Mouse (Mus musculus): ENCODE measurements at regions not wholly inside any gene's neighbourhood (a gene's known extent, or its start where the extent isn't known, plus 50 kb on each side); places are given as distances from the start of the nearest gene placed in this dataset.
A peak's percentile ranks its signal among the peaks of the same experiment; 100 is the strongest.

DNA sequence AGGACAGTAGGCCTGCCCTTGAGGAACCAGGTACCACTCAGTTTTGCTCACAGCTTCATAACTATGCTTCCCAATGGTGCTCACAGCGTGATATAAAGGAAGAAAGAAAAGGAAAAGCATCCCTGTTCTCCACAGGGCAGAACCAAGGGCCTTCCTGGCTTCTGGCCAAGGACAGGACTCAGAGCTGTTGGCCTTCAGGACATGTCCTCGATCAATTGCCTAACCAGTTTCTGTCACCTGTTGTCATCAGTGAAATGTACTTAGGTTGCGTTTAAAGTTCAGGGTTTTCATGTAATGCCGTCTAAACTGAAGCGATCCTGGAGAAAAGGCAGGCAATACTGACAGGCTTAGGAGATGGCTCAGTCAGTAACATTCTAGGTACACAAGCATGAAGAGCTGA is 232.9 kb downstream of the Csl start:
- peak; percentile 80 to 91 for DNase-seq (ENCODE audit: inconsistent age in 2 of 2, low spot score in 1 of 2)

DNA sequence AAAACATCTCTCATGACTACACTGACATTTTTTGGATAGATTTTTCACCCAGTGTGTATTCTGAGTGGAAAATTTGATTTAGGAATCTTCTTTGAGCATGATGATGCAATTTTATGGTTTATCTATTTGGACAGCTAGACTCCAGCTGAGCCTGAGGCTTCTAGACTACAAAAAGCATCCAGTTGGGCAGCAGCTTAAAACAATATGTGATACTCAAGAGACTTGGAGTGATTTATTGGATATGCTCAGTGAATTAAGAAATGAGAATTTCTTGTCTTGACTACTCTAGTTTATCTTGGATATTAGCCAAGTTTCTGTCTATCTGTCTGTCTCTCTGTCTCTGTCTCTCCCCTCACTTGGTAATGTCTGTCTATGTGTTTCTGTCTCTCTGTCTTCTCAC is 228.4 kb downstream of the Csl start:
- no peak for DNase-seq (ENCODE audit: inconsistent age in 2 of 2, low spot score in 1 of 2)

DNA sequence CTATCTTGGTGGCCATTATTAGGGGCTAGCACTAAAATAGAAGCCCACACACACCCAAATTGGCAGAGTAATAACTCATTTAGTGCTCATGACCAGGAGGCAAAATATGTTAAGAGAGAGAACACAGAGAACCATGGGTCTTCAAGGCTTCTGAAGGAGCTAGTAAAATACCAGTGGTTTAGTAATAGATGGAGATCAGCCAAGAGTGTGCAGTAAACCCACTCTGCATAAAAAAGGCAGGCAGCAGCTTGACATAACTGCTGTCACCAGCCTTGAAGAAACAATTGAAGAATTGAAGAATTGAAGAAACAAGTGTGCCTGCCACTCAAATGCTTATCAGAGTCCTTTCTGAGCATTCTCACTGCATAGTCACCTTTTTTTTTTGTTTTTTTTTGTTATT is 227.9 kb downstream of the Csl start:
- DNase-seq (ENCODE audit: inconsistent age in 2 of 2, low spot score in 1 of 2) = peak; percentile 22 to 62

GRCm38 (mm10) chr10:99531992-99532391 is 227.5 kb downstream of the Csl start:
- no peak for DNase-seq (ENCODE audit: inconsistent age in 2 of 2, low spot score in 1 of 2)

GRCm38 (mm10) chr10:99532697-99533119 is 226.8 kb downstream of the Csl start:
- DNase-seq (ENCODE audit: inconsistent age in 2 of 2, low spot score in 1 of 2) = peak in 1 of 2 experiments; percentile 59

DNA sequence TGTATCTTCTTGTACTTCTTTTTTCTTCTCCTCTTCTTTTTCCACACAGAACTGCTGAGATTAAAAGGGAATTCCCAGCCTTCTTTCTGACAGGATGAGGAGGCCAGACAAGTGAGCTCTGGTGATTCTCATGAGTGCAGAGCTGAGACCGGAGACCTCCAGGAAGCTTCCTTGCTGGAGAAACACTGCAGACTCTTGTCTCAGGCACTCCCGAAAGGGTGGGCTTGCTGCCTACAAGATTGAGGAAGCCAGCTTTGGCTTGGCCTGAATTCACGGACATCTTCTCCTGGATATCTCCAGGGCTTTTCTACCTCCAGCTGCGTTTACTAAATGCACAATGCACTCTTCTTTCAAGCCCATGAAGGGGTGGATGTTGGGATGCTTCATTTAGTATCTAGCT is 226.0 kb downstream of the Csl start:
- no peak for DNase-seq (ENCODE audit: inconsistent age in 2 of 2, low spot score in 1 of 2)

DNA sequence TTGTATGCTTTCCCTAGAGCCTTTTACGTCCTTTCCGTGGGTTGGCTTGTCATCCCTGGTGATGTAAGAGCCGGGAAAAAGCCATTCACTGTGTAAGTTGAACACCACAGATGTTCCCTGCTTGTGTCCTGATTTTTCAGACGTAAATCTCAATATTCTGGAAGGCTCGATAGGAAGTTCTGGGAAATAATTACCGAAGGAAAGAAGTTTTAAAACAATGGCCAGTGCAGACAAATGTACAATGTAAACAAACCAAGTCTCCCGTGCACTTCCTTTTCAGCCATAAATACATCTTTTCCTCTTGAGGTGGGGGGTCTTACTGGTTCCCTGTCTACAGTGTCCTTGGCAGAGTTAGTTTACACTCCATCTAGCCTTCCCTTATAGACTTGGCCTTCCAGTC is 225.2 kb downstream of the Csl start:
- DNase-seq (ENCODE audit: inconsistent age in 2 of 2, low spot score in 1 of 2) = no peak

GRCm38 (mm10) chr10:99538639-99539038 is 220.8 kb downstream of the Csl start:
- peak in 1 of 2 experiments; percentile 32 for DNase-seq (ENCODE audit: inconsistent age in 2 of 2, low spot score in 1 of 2)

GRCm38 (mm10) chr10:99552373-99552772 is 207.1 kb downstream of the Csl start:
- DNase-seq (ENCODE audit: inconsistent age in 2 of 2, low spot score in 1 of 2) = peak in 1 of 2 experiments; percentile 54

- no peak for DNase-seq (ENCODE audit: inconsistent age in 2 of 2, low spot score in 1 of 2)
Observed at GRCm38 (mm10) chr10:99552836-99553540, 206.5 kb downstream of the Csl start.

DNA sequence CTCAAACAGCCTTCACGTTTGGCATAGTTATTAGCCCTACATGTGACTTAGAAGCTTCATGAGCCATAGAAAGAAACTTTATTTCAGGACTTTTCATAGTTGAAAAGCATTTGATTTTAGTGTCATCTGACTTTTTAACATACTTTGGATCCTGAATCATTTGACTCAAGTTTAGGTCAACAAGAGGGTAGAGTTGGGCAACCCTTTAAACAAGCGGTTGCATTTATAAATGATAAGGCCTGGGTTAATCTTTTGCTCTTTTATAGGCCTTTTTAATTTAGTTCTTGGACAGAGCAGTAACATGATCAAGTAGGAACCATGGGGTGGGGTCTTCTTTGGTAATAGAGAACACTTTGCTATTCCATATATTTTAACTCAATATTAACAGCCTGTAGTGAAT is 204.4 kb downstream of the Csl start:
- no peak for DNase-seq (ENCODE audit: inconsistent age in 2 of 2, low spot score in 1 of 2)

DNA sequence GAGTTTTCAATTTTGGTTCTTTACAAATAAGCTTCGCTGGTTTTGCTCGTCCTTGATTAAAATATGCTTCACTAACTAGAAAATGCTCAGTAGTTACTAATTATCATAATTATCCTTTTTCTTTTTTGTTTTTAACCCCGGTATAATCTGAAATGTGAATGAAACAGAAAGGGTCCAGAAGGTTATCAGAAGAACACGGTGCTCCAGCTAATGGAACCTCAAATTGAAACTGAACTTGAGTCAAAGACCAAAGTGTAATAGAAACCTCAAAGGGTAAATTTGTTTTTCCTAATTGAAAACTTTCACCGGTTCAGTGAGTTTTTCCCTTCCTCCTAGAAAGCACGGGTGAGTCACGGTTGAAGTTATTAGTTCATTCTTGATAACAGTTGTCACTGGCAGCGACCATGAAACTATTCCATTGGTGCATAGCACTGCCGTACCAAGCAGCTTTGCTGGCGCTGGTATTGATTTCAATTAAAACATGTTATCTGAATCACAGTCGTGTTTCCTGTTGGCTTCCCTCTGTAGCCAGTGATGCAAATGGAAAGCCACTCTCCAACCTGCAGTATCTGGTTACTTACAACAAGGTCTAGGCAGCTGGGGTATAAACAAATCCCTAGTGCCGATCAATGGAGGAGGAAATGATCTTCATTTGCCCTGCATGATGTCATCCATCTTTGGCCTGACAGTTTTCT is 203.7 kb downstream of the Csl start:
- DNase-seq (ENCODE audit: inconsistent age in 2 of 2, low spot score in 1 of 2) = peak; percentile 51 to 88

DNA sequence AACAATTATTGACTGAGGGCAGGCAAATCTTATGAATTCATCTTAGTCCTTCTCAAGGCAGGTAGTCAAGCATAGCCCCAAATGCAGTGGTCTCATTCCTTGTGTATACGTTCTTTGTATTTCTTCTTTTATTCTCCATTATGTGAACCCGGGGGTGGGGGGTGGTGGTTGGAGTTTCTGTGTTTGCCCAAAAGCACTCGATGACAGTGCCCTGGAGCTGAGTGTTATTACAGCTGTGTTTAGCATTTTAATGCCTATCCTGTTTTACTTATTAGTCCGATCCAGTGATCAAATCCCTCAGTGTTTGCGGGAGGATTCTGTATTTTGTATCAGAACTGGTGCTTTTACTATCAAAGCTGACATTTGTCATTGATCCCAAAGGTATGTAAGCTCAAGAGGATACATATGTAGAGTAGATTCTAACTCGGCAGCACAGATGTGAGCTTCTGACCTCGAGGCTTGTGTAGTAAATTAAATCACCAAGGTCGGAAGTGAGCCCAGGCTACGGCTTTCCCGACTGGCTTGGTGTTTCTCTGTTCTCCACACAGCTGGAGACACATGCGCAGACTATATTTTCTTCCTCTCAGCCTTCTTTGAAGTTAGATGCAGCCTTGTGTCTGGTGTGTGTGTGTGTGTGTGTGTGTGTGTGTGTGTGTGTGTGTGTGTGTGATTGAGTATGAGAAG is 203.0 kb downstream of the Csl start:
- peak; percentile 40 to 82 for DNase-seq (ENCODE audit: inconsistent age in 2 of 2, low spot score in 1 of 2)

DNA sequence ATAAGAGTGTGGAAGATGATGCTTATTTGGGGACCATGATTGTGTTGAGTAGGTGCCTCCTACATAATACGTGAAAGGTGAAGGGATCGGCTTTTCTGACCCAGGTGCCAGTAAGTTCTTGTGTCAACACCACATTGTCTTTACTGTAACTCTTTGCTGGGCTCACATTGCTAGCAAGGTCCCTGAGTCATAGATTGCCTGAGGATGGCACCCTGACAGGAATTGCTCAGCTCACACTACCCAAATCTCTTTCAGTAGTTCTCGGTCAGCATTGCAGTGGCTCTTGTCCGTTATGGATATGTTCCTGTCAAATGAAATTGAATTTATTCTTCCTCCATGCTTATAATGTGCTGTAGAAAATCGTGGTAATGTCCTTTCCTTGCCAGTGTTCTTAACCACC is 200.8 kb downstream of the Csl start:
- DNase-seq (ENCODE audit: inconsistent age in 2 of 2, low spot score in 1 of 2) = peak in 1 of 2 experiments; percentile 76

GRCm38 (mm10) chr10:99561166-99561818 is 198.2 kb downstream of the Csl start:
- peak; percentile 40 to 80 for DNase-seq (ENCODE audit: inconsistent age in 2 of 2, low spot score in 1 of 2)

GRCm38 (mm10) chr10:99564605-99565004 is 194.9 kb downstream of the Csl start:
- no peak for DNase-seq (ENCODE audit: inconsistent age in 2 of 2, low spot score in 1 of 2)

DNA sequence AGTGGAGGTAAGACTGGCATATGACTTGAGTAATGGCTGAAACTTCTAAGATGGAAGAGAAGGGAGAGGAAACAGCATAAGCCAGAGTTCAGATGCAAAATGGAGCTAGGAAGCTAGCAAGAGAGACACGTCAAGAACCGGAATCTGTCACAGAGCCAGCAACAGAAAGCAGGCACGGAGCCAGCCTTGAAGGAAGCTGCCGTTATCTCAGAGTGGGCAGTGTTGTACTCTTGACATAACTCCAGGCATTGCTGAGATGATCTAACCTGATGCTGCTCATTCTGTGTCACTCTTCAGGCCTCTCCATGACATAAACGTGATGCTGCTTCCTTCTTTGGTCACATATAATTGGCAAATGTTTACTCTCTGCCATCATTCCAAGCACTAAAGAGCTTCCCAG is 191.0 kb downstream of the Csl start:
- peak; percentile 57 to 79 for DNase-seq (ENCODE audit: inconsistent age in 2 of 2, low spot score in 1 of 2)

DNA sequence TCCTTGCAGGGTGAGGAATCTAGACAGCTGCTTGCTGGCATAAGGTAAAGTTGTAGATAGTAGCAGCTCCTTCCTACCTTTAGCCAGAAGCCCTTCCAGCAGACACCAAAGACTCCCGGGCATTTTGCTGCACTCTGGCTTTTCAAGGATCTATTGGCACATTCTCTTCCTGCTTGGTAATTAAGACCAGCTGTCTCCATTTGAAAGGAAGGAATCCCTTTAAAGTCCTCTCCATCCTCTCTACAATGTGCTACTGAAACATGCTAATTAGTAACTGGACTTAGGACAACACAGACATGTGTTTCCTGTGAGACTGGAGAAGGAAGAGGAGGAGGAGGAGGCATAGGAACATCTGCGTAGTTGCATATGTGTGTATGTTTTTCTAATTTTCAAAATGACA is 189.3 kb downstream of the Csl start:
- no peak for DNase-seq (ENCODE audit: inconsistent age in 2 of 2, low spot score in 1 of 2)

DNA sequence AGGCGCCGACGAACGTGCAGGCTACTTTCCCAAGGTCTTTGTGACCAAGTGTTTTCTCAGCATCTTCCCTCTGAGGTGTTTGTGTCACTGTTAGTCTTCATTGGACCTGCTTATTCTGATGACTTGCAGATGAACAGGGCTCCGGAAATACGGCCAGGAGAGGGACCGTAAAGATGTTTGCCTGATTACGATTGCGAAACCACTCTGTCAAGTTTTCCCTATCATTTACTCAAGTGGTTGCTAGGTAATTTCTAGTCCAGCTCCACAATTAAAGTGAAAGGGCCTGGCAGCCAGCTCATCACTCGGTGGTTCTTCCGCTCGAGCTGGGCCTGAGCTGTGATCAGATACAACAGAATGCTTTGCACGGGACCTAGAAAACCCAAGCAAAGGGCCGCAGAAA is 185.5 kb downstream of the Csl start:
- DNase-seq (ENCODE audit: inconsistent age in 2 of 2, low spot score in 1 of 2) = peak in 1 of 2 experiments; percentile 50

GRCm38 (mm10) chr10:99575294-99575693 is 184.2 kb downstream of the Csl start:
- DNase-seq (ENCODE audit: inconsistent age in 2 of 2, low spot score in 1 of 2) = no peak

DNA sequence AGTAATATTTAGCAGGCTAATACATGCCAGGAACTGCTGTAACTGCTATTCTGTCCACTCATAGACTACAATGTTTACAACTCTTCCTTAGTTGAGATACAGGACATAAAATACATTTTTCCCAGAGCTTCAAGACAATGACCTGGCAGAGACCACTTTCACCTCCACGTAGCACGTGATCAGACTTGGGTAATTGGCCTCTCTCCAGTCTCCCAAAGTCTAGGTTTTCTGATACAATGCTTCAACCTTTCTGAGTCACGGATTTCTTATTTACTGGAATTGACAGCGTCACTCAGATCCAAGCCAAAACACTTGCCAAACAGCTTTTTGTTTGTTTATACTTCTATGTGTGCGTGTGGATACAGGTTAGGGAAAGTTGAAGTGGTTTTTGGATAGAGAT is 183.2 kb downstream of the Csl start:
- DNase-seq (ENCODE audit: inconsistent age in 2 of 2, low spot score in 1 of 2) = no peak
